Mouse (Mus musculus) thymus, postnatal 0 days (tissue): ENCODE results near the gene Trak1. TPM values are rescaled to one million over a fixed set of nuclear protein-coding genes. Genes with fewer than 3 reads are reported as not detected.
A peak's percentile ranks its signal among the peaks of the same experiment; 100 is the strongest.

ENCODE experiments used
- DNase-seq: peaks from one replicate; pipeline ENCODE4 v3.0.0-alpha.2; 2015; ENCODE audit warnings: low spot score
- polyA plus RNA-seq: library from polyadenylated mRNA; unstranded; fragments of >200 nt; fragmentation: Nextera tagmentation; extraction: Ambion mirVana; gene quantifications from 2 replicates; pipeline ENCODE4 v1.2.1, GENCODE M21; 2015

Gene Trak1
- polyA plus RNA-seq, 1 experiment from 2014 or later: 22.6 TPM

- DNase-seq: no peak
These were observed 69.6 kb downstream of the Trak1 start for GRCm38 (mm10) chr9:121366864-121367245.

- no peak for DNase-seq
These were observed 72.3 kb downstream of the Trak1 start for GRCm38 (mm10) chr9:121369573-121369972.

DNA sequence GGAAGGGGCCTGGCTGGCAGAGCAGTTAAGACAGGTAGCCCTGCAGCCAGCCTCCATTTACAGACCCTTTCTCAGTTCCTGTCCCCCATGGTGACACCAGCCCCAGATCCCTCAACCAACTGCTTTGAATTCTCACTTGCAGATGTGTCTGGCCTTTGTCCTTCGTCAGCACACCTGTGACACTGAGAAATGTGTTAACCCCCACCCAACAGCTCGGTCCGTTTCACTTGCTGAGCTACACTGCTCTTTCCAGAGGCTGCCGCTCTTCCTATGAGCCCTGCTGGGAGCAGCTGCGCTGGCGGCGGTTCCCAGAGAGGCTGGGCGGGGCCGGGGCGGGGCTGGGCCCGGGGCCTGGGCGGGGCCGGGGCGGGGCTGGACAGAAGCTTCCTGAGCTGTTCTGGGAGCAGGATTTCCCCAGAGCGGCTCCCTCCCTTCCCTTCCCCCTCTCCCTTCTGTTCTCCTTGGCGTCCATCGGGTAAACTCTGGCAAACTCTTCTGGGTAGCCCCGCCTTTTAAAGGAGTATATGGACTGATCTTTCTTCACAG is 74.1 kb downstream of the Trak1 start:
- DNase-seq: peak; percentile 88

DNA sequence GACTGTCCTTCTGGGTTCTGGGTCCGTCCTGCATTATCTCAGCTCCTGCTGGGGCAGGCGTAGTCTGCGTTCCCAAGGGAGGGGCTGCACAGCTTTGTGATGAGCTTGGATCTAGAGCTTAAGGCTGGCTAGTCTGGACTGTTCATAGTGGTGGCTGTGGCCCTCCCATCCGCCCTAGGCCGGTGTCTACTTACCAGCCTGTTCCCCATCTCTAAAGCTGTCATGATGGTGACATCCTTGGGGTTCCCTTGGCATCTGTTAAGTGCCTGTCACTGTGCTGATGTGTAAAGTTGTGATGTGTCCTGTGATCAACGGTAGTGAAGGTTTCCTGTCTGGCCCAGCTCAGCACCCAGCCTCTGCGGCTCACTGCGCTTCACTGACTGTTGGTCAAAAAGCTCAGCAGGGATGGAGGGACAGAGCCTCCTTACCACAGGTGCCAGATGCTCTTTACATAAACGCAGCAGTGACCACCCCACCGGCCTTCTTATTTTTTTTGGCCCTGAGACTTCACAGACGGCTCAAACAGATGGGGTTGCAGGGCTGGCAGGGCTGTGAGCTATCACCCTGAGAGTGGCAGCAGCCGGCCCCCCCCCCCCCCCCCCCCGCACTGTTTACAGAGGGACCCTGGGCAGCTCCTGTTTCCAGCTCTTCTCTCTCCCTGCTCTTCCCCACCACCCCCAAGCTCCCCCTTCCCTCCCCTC is 74.8 kb downstream of the Trak1 start:
- DNase-seq: peak; percentile 52

GRCm38 (mm10) chr9:121373107-121373506 is 75.8 kb downstream of the Trak1 start:
- DNase-seq: no peak

GRCm38 (mm10) chr9:121373512-121373911 is 76.2 kb downstream of the Trak1 start:
- no peak for DNase-seq

DNA sequence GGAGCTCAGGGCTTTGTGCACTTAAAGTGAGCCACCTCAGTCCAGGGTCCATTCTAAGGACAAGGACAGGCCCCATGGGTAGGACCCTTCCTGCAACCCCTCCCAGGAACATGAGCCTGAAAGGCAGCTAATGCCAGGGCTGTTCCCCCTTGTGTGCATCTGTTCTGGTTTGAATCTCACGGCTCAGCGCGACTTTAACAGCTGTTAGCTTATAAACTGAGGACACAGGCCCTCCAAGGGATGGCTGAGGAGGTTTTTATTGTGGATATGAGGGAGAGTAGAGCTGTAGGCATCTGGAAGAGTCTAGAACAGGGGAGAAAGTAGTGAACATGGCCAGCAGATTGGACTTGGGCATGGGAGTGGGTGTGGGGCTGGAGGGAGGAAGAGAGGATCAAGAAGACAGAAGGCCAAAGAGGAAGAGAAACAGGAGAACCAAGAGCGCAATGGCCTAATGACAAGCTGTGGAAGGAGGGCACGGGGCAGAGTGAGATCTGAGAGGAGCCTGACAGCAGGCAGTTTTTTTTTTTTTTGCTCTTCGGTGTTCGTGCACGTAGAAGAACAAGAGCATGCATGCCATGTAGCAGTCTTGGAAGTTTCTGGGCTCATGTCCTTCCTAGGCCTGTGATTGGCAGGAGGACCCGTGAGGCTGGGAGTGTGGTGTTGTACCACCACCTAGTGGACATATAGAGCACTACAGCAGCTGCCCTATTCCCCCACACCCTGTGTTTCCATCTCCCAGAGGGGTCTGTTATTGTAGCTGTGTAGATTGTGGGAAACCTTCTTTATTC is 77.0 kb downstream of the Trak1 start:
- peak; percentile 81 for DNase-seq

DNA sequence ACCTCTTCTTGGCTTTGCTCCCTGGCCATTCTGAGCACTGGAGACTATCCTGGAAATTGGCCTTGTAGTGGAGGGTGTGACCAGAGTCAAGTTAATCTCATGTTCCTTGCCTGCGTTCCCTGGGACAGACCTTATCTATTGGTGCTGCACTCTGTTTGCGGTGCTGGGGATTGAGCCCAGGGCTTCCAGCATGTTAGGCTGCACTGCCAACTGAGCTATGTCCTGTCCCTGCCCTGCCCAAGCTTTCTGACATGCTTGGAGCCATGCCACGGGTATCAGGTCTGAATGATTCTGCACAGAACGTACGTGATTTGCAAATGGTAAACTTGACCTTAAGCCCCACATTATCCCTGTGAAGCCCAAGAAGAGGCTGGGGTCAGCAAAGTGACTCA is 77.6 kb downstream of the Trak1 start:
- no peak for DNase-seq

DNA sequence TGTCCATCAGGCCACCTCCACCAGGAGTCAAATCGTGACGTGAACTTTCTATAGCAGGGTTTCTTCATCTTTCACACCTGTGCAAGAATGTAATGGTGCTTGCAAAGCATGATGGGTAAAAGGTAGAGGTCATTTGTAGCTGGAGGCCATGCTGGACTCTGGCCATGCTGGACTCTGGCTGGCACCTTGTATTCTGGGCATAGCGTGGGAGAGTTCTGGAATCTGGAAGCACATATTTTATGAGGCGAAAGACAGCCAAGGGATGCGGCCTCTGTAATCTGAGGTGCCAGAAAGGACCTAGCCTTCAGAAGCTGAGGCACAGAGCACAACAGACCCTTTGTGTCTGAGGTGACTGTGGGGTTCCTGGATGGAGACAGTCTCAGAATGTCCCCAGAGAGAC is 78.8 kb downstream of the Trak1 start:
- no peak for DNase-seq

GRCm38 (mm10) chr9:121380310-121380920 is 83.1 kb downstream of the Trak1 start:
- DNase-seq: no peak

DNA sequence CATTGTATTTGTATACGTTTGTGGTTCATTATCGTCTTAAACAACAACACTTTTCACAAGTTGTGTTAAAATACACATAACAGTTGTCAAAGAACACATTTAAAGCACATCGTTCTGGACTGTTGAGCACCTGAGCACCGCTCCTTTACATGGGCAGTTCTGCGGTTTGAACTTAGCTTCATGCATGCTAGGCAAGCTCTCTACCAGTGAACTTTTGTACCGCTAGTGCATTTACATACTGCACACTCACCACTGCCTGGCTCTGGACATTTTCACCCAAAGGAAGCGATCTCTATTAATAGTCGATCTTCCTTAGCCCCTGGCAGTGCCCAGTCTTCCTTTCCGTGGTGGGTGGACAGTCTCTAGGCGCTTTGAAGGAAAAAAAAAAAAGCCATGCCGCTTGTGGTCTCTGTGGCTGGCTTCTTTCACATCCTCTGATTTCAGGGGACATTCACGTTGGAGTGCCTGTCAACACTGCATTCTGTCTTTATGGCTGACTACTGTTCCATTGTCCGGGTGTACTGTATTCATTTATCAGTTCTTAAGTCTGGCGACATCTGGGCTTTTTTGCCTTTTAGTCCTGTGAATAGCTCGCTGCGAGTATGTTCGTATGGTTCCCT is 84.5 kb downstream of the Trak1 start:
- DNase-seq: no peak

- DNase-seq: no peak
These were observed 85.3 kb downstream of the Trak1 start for GRCm38 (mm10) chr9:121382568-121382967.

- no peak for DNase-seq
These were observed 85.9 kb downstream of the Trak1 start for GRCm38 (mm10) chr9:121383180-121383586.

GRCm38 (mm10) chr9:121384620-121385019 is 87.3 kb downstream of the Trak1 start:
- DNase-seq: no peak

DNA sequence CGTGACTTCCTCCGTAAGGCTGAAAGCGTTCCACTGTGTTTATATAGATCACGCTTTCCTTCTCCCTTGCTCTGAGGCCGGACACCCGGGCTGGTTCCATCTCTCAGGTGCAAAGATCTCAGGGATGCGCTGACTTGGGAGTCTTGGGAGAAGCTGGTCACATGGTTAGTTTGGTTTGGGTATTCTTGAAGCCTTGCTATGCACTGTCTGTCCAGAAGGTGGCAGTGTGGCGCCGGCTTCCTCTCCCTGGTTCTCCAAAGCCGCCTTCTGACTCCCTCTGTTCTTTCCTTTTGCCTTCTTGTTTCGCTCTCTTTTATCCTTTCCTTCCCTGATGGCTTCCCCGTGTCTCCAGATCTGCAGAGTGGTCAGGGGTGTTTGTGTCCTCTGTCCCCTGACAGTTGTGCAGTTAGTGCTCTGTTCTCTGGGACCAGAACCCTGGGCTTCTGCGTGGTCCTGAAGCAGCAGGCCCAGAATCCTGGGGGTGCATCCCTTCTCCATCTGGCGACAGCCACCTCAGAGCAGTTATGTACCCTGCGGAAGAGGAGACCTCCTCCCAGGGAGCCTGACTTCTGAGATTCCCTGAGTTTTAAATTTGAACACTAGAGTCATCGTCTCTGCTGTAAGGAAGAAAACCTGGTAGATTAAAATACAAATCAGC is 87.9 kb downstream of the Trak1 start:
- DNase-seq: peak; percentile 62

- DNase-seq: no peak
These were observed 88.5 kb downstream of the Trak1 start for GRCm38 (mm10) chr9:121385749-121386350.

GRCm38 (mm10) chr9:121387539-121388272 is 90.4 kb downstream of the Trak1 start:
- no peak for DNase-seq

- DNase-seq: no peak
These were observed 91.1 kb downstream of the Trak1 start for GRCm38 (mm10) chr9:121388273-121388931.

DNA sequence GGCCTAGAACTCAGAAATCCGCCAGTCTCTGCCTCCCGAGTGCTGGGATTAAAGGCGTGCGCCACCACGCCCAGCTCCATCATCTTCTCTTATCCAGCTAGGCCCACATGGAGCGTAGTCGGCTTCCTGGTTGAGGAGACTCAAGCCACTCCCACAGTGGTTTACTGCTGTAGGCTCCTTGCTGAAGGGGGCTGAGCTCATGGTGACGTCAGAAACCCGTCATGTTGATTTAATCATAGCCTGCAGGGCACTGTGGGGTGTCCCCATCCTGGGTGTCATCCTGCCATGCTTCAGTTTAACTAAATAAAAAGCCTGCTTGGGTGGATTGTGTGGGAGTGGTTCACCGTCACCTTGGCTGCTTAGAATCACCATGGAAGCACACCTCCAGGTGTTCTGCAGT is 92.0 kb downstream of the Trak1 start:
- DNase-seq: no peak
